Mouse (Mus musculus): ENCODE data around the gene Usf3. TPM values are rescaled to one million over a fixed set of nuclear protein-coding genes. Genes with fewer than 3 reads are reported as not detected.

Gene Usf3
- polyA plus RNA-seq, 1 experiment from 2014 or later, result 2.3 TPM

DNA sequence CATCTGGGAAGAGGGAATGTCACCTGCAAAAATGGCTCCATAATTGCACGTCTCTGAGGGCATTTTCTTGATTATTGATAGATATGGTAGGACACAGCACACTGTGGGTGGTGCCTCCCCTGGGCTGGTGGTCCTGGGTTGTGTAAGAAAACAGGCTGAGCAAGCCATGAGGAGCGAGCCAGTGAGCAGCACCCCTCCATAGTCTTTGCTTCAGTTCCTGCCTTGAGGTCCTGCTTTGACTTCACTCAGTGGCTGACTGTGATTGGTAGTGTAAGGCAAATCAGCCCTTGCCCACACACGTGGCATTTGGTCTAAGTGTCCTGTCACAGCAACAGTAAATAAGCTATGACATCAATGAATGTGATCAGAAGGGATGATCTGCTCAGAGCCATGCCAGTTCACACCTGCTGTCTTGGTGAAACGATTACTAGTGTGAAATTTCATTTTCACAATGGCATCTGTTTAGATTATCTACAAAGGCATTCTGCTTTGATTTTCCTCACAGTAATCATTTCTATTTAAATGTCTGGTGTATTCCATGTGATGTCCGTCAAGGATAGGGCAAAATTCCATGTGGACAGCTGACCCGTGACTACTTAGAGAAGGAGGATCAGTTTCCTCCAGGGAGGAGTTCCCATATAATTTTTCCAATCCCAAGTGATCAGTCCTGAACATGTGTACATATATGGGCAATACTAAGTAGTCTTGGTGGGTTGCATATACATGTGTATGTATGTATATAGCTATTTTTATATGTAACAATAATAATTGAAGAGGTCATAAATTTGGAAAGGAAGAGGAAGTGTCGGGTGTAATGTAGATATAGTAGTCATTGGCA lies 81.0 kb downstream of the Usf3 start:
- Histone ChIP-seq H3K27ac (ENCODE audit: low read depth, low read length) (no peak overlapping the region), H3K4me2 (replicated peaks; ENCODE audit: low read depth) (no peak overlapping the region), H3K4me3 (ENCODE audit: low read depth, low read length) (no peak overlapping the region), H3K27me3 (replicated peaks; ENCODE audit: control insufficient read depth, insufficient read depth, low read length) (no peaks in the 10 kb centered on the region), H3K4me1 (replicated peaks; ENCODE audit: control insufficient read depth, insufficient read depth, low read length) (no peaks in the 10 kb centered on the region), H3K9ac (ENCODE audit: low read depth, low read length) (no peak overlapping the region), H3K36me3 (ENCODE audit: control insufficient read depth, insufficient read depth) (no peaks in the 10 kb centered on the region), H3K9me3 (ENCODE audit: control insufficient read depth) (no peaks in the 10 kb centered on the region)
- WGBS, result 67% methylated on average over 7 of the region's 7 CpGs
- TF ChIP-seq CTCF (IDR thresholded peaks at IDR 0.05; ENCODE audit: low read depth), result no peak
- ATAC-seq, result no peak

DNA sequence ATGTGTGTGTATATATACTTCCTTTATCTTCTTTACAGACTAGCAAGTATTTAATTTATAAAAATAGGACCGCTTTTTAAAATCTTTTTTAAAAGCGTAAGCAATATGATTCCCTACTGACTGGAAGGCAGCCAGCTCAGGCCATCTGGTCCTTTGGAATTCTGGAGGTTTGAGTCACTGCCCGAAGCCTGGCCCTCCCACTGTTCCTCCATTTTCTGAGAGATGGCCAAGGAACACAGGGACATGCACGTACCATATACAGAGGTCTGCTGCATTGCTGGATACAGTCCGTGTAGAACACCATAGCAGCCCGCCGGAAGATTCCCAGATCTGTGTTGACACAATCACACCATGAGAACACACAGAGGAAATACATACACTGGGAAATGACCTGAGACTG lies 81.7 kb downstream of the Usf3 start:
- H3K4me2 ChIP-seq (replicated peaks; ENCODE audit: low read depth), result no peak overlapping the region
- no peak overlapping the region for H3K27ac ChIP-seq (ENCODE audit: low read depth, low read length)
- TF ChIP-seq CTCF (IDR thresholded peaks at IDR 0.05; ENCODE audit: low read depth), result no peak
- no peak overlapping the region for H3K9ac ChIP-seq (ENCODE audit: low read depth, low read length)
- H3K4me1 ChIP-seq (replicated peaks; ENCODE audit: control insufficient read depth, insufficient read depth, low read length), result no peaks in the 10 kb centered on the region
- WGBS, result 55% methylated on average over 7 of the region's 7 CpGs
- no peaks in the 10 kb centered on the region for H3K27me3 ChIP-seq (replicated peaks; ENCODE audit: control insufficient read depth, insufficient read depth, low read length)
- ATAC-seq, result no peak
- H3K4me3 ChIP-seq (ENCODE audit: low read depth, low read length), result no peak overlapping the region
- H3K9me3 ChIP-seq (ENCODE audit: control insufficient read depth), result no peaks in the 10 kb centered on the region
- H3K36me3 ChIP-seq (ENCODE audit: control insufficient read depth, insufficient read depth), result no peaks in the 10 kb centered on the region

GRCm38 (mm10) chr16:44257476-44257875 lies 84.4 kb downstream of the Usf3 start:
- no peak overlapping the region for H3K27ac ChIP-seq (ENCODE audit: low read depth, low read length)
- ATAC-seq, result no peak
- TF ChIP-seq CTCF (IDR thresholded peaks at IDR 0.05; ENCODE audit: low read depth), result peak; percentile 42

GRCm38 (mm10) chr16:44264916-44265315 lies 91.9 kb downstream of the Usf3 start:
- Histone ChIP-seq H3K9me3 (ENCODE audit: control insufficient read depth) (no peaks in the 10 kb centered on the region), H3K36me3 (ENCODE audit: control insufficient read depth, insufficient read depth) (no peaks in the 10 kb centered on the region), H3K9ac (ENCODE audit: low read depth, low read length) (no peak overlapping the region), H3K27ac (ENCODE audit: low read depth, low read length) (no peak overlapping the region), H3K4me3 (ENCODE audit: low read depth, low read length) (no peak overlapping the region), H3K27me3 (replicated peaks; ENCODE audit: control insufficient read depth, insufficient read depth, low read length) (no peaks in the 10 kb centered on the region), H3K4me1 (replicated peaks; ENCODE audit: control insufficient read depth, insufficient read depth, low read length) (no peaks in the 10 kb centered on the region), H3K4me2 (replicated peaks; ENCODE audit: low read depth) (no peak overlapping the region)
- no peak for ATAC-seq
- no peak for TF ChIP-seq CTCF (IDR thresholded peaks at IDR 0.05; ENCODE audit: low read depth)
- 61% methylated on average over 2 of the region's 2 CpGs for WGBS

More at GRCm38 (mm10) chr16:44257476-44257875, 84.4 kb downstream of the Usf3 start:
- H3K9ac ChIP-seq (ENCODE audit: low read depth, low read length), result no peak overlapping the region
- H3K4me3 ChIP-seq (ENCODE audit: low read depth, low read length), result no peak overlapping the region
- no peaks in the 10 kb centered on the region for H3K27me3 ChIP-seq (replicated peaks; ENCODE audit: control insufficient read depth, insufficient read depth, low read length)
- H3K9me3 ChIP-seq (ENCODE audit: control insufficient read depth), result no peaks in the 10 kb centered on the region
- H3K36me3 ChIP-seq (ENCODE audit: control insufficient read depth, insufficient read depth), result no peaks in the 10 kb centered on the region
- H3K4me1 ChIP-seq (replicated peaks; ENCODE audit: control insufficient read depth, insufficient read depth, low read length), result no peaks in the 10 kb centered on the region
- 88% methylated on average over 3 of the region's 3 CpGs for WGBS
- H3K4me2 ChIP-seq (replicated peaks; ENCODE audit: low read depth), result no peak overlapping the region

DNA sequence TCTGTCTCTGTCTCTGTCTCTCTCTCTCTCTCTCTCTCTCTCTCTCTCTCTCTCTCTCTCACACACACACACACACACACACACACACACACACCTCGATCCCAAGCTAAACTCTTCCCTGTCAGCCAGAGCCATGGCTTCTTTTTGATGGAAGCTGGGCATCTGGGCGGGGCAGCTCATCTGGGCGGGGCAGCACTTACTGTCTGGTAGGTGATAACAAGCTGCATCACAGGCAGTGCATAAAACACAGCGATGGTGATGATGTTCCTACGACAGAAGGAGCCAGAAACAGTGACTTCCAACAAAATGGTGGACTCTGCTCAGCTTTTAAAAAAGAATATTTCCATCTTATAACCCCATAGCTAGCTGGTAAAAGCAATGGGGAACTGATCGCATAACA lies 92.5 kb downstream of the Usf3 start:
- no peak overlapping the region for H3K27ac ChIP-seq (ENCODE audit: low read depth, low read length)
- TF ChIP-seq CTCF (IDR thresholded peaks at IDR 0.05; ENCODE audit: low read depth), result no peak
- H3K4me3 ChIP-seq (ENCODE audit: low read depth, low read length), result no peak overlapping the region
- no peak for ATAC-seq
- H3K9ac ChIP-seq (ENCODE audit: low read depth, low read length), result no peak overlapping the region
- H3K4me2 ChIP-seq (replicated peaks; ENCODE audit: low read depth), result no peak overlapping the region
- H3K36me3 ChIP-seq (ENCODE audit: control insufficient read depth, insufficient read depth), result no peaks in the 10 kb centered on the region
- H3K27me3 ChIP-seq (replicated peaks; ENCODE audit: control insufficient read depth, insufficient read depth, low read length), result no peaks in the 10 kb centered on the region
- whole genome bisulfite sequencing, result 83% methylated on average over 6 of the region's 6 CpGs
- no peaks in the 10 kb centered on the region for H3K4me1 ChIP-seq (replicated peaks; ENCODE audit: control insufficient read depth, insufficient read depth, low read length)
- H3K9me3 ChIP-seq (ENCODE audit: control insufficient read depth), result no peaks in the 10 kb centered on the region

DNA sequence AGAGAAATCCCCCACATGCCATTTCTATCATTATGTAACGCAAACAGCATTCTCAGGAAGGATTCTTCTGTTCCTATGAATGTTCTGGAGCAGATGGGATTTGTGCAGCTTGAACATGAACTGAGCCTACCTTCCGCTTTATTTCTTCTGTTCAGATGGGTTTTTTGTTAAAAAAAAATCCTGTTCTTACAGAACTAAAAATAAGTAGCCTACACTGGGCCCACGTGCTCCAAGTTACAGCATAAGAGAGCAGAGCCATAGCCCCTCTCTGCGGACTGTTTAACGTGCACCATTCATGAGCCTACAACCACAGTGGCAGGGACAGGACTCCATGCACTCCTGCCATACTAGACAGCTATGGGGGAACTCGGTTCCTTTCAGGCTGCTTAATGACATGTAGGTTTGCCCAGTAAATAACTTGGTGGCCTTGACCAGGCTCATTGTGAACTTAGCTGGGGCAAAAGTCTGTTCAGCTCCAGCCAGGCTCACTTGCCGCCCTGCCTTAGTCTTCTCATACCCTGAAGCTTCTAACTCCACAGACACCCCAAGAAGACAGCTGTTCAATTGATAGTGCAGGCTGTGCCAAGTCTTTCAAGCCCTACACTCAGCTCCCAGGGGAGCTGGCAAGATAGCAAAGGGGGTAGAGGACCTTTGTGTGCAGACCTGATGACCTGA lies 95.6 kb downstream of the Usf3 start:
- no peak overlapping the region for H3K27ac ChIP-seq (ENCODE audit: low read depth, low read length)
- no peak for TF ChIP-seq CTCF (IDR thresholded peaks at IDR 0.05; ENCODE audit: low read depth)
- H3K4me3 ChIP-seq (ENCODE audit: low read depth, low read length), result no peak overlapping the region
- H3K27me3 ChIP-seq (replicated peaks; ENCODE audit: control insufficient read depth, insufficient read depth, low read length), result no peaks in the 10 kb centered on the region
- no peak for ATAC-seq
- H3K4me1 ChIP-seq (replicated peaks; ENCODE audit: control insufficient read depth, insufficient read depth, low read length), result no peaks in the 10 kb centered on the region
- no peaks in the 10 kb centered on the region for H3K36me3 ChIP-seq (ENCODE audit: control insufficient read depth, insufficient read depth)
- H3K4me2 ChIP-seq (replicated peaks; ENCODE audit: low read depth), result no peak overlapping the region
- 84% methylated on average over 7 of the region's 7 CpGs for WGBS
- H3K9ac ChIP-seq (ENCODE audit: low read depth, low read length), result no peak overlapping the region
- H3K9me3 ChIP-seq (ENCODE audit: control insufficient read depth), result no peaks in the 10 kb centered on the region
